Mouse (Mus musculus) olfactory bulb, adult 2 months (tissue): ENCODE measurements at regions not wholly inside any gene's neighbourhood (a gene's known extent, or its start where the extent isn't known, plus 50 kb on each side); places are given as distances from the start of the nearest gene placed in this dataset.

Source experiments
- CTCF ChIP-seq: fragments of 200-500 bp; IDR thresholded peaks from 2 replicates; pipeline ENCODE4 v1.5.1; 2012; ENCODE audit warnings: low read depth, mild to moderate bottlenecking, low read length, moderate library complexity; ENCODE audit not compliant: insufficient read depth
- POLR2A ChIP-seq: fragments of 200-500 bp; IDR thresholded peaks from 2 replicates; pipeline ENCODE4 v1.6.1; 2012; ENCODE audit warnings: mild to moderate bottlenecking, low read depth, low read length, moderate library complexity; ENCODE audit not compliant: insufficient read depth

DNA sequence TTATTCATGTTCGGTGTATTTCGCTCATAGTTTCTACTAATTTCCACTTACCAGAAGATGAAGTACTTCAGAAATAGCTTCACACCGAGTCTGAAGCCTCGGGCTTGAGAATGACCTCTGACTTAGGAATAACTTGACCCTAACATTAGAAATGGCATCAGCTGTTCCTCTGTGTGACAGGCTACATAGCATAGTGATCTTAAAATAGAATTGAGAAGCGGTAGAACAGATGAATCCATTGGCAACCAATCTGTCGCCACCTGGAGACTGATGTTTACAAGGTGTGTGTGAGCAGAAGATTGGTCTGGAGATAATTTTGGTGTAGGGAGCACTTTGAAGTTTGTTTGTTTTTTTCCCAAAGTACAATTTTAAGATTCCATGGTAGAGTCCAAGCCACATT is 60.9 kb upstream of the Ahi1 start:
- TF ChIP-seq CTCF (no peak), POLR2A (no peak)
